ENCODE assay signal across 8 mouse cellular contexts in genomic region chr5:146940219-146940618, GRCm38 (mm10). TPM values are rescaled to one million over a fixed set of nuclear protein-coding genes. Genes with fewer than 3 reads are reported as not detected.
DNase-seq lines count a peak whose midpoint lies in the region; ATAC-seq and TF ChIP-seq lines count a peak whose summit lies in the region.

No protein-coding gene starts in this region.

- no peaks in the 10 kb centered on the region for H3K9me3 ChIP-seq in hindbrain, embryonic 13.5 days
- peaks cover 6% of the 10 kb centered on the region; the same call in 1 of the 2 replicates for H3K9me3 ChIP-seq in hindbrain, embryonic 12.5 days (replicated peaks)
- H3K9me3 ChIP-seq in midbrain, postnatal 0 days (ENCODE audit: low read length): no peaks in the 10 kb centered on the region

- DNase-seq in thymus, postnatal 0 days (ENCODE audit: low spot score): peak; percentile 42
- DNase-seq in thymus, postnatal 4 days: no peak
- DNase-seq in midbrain, postnatal 0 days (ENCODE audit: low spot score): peak; percentile 72
- DNase-seq in urinary bladder, adult 2 months (ENCODE audit: low spot score): no peak
- no peak for DNase-seq in spleen, postnatal 4 days (ENCODE audit: low spot score in 2 of 2)

- no peak overlapping the region for H3K4me3 ChIP-seq in hindbrain, embryonic 13.5 days
- no peak overlapping the region for H3K4me3 ChIP-seq in hindbrain, embryonic 12.5 days
- no peak overlapping the region for H3K4me3 ChIP-seq in midbrain, postnatal 0 days (ENCODE audit: low read depth, low read length)

- H3K4me1 ChIP-seq in hindbrain, embryonic 13.5 days (replicated peaks): no peaks in the 10 kb centered on the region
- no peaks in the 10 kb centered on the region for H3K4me1 ChIP-seq in hindbrain, embryonic 12.5 days
- no peaks in the 10 kb centered on the region for H3K4me1 ChIP-seq in midbrain, postnatal 0 days (ENCODE audit: insufficient read depth, low read length)

- TF ChIP-seq CTCF in midbrain, postnatal 0 days (IDR thresholded peaks at IDR 0.05): peak; percentile 89

- H3K27ac ChIP-seq in hindbrain, embryonic 13.5 days: no peak overlapping the region
- H3K27ac ChIP-seq in hindbrain, embryonic 12.5 days: no peak overlapping the region
- H3K27ac ChIP-seq in midbrain, postnatal 0 days (ENCODE audit: low read depth, low read length): no peak overlapping the region

- H3K27me3 ChIP-seq in hindbrain, embryonic 13.5 days: peaks cover 8% of the 10 kb centered on the region; the same call in 1 of the 2 replicates
- H3K27me3 ChIP-seq in hindbrain, embryonic 12.5 days: no peaks in the 10 kb centered on the region; the same call in 1 of the 2 replicates
- no peaks in the 10 kb centered on the region for H3K27me3 ChIP-seq in midbrain, postnatal 0 days (ENCODE audit: insufficient read depth, low read length)

- no peak overlapping the region for H3K9ac ChIP-seq in hindbrain, embryonic 13.5 days
- no peak overlapping the region for H3K9ac ChIP-seq in hindbrain, embryonic 12.5 days
- H3K9ac ChIP-seq in midbrain, postnatal 0 days (replicated peaks; ENCODE audit: low read length, poor library complexity, severe bottlenecking): no peak overlapping the region

- 0 out of 2 replicates have a peak, but pooled peaks have one; percentile 9 for ATAC-seq in hindbrain, embryonic 13.5 days (ENCODE audit: low FRiP score)
- no peak for ATAC-seq in hindbrain, embryonic 12.5 days (ENCODE audit: low FRiP score)
- 0 out of 2 replicates have a peak, but pooled peaks have one; percentile 50 for ATAC-seq in erythroid progenitor cell, adult 5-6 weeks (replicated peaks; ENCODE audit: low FRiP score, poor library complexity, severe bottlenecking)
- ATAC-seq in midbrain, postnatal 0 days (ENCODE audit: low FRiP score): no peak

- WGBS in hindbrain, embryonic 13.5 days: 22% methylated on average over 7 of the region's 7 CpGs
- 22% methylated on average over 7 of the region's 7 CpGs for WGBS in hindbrain, embryonic 12.5 days
- WGBS in midbrain, postnatal 0 days: 18% methylated on average over 7 of the region's 7 CpGs

- no peaks in the 10 kb centered on the region for H3K36me3 ChIP-seq in hindbrain, embryonic 13.5 days
- H3K36me3 ChIP-seq in hindbrain, embryonic 12.5 days: no peaks in the 10 kb centered on the region
- H3K36me3 ChIP-seq in midbrain, postnatal 0 days (ENCODE audit: insufficient read depth, low read length): no peaks in the 10 kb centered on the region

- no peak overlapping the region for H3K4me2 ChIP-seq in hindbrain, embryonic 13.5 days
- H3K4me2 ChIP-seq in hindbrain, embryonic 12.5 days (replicated peaks): no peak overlapping the region
- H3K4me2 ChIP-seq in midbrain, postnatal 0 days (ENCODE audit: low read depth, low read length, poor library complexity, severe bottlenecking): no peak overlapping the region

RNA-seq across cellular contexts. Expression of gene Gtf3a, which starts 8.2 kb away (rescaled TPM):
- polyA plus RNA-seq in hindbrain, embryonic 13.5 days (2015; fragmentation: Nextera tagmentation; extraction: Ambion mirVana): 99.5 and 102 TPM in 2 replicates
- polyA plus RNA-seq in hindbrain, embryonic 12.5 days (2016; fragmentation: Nextera tagmentation; extraction: Ambion mirVana): 89.1 and 97.1 TPM in 2 replicates
- polyA plus RNA-seq in thymus, postnatal 0 days (2015; fragmentation: Nextera tagmentation; extraction: Ambion mirVana): 150 and 156 TPM in 2 replicates
- total RNA-seq in erythroid progenitor cell, adult 5-6 weeks (2015; ENCODE audit: low replicate concordance): 20.9 and 21.0 TPM in 2 replicates
- 15.3 and 19.6 TPM in 2 replicates for total RNA-seq in erythroid progenitor cell, adult 5-6 weeks (2017; ENCODE audit: low replicate concordance)
- 61.3 and 64.8 TPM in 2 replicates for total RNA-seq in midbrain, postnatal 0 days (2014; rRNA removed)
- polyA plus RNA-seq in midbrain, postnatal 0 days (2015; fragmentation: Nextera tagmentation; extraction: Ambion mirVana): 102 and 104 TPM in 2 replicates
- polyA plus RNA-seq in urinary bladder, adult 2 months (2012; rRNA removed): 55.9 and 60.5 TPM in 2 replicates

RNA-seq across cellular contexts. Expression of gene Mtif3, which starts 23.4 kb away (rescaled TPM):
- 24.7 and 26.5 TPM in 2 replicates for polyA plus RNA-seq in hindbrain, embryonic 13.5 days (2015; fragmentation: Nextera tagmentation; extraction: Ambion mirVana)
- 23.5 and 24.6 TPM in 2 replicates for polyA plus RNA-seq in hindbrain, embryonic 12.5 days (2016; fragmentation: Nextera tagmentation; extraction: Ambion mirVana)
- 28.4 and 31.3 TPM in 2 replicates for polyA plus RNA-seq in thymus, postnatal 0 days (2015; fragmentation: Nextera tagmentation; extraction: Ambion mirVana)
- total RNA-seq in erythroid progenitor cell, adult 5-6 weeks (2015; ENCODE audit: low replicate concordance): 1.3 and 23.1 TPM in 2 replicates
- 3.2 and 6.2 TPM in 2 replicates for total RNA-seq in erythroid progenitor cell, adult 5-6 weeks (2017; ENCODE audit: low replicate concordance)
- 15.8 and 25.8 TPM in 2 replicates for total RNA-seq in midbrain, postnatal 0 days (2014; rRNA removed)
- polyA plus RNA-seq in midbrain, postnatal 0 days (2015; fragmentation: Nextera tagmentation; extraction: Ambion mirVana): 17.1 and 20.5 TPM in 2 replicates
- 20.7 and 22.0 TPM in 2 replicates for polyA plus RNA-seq in urinary bladder, adult 2 months (2012; rRNA removed)

Comparison
In these comparisons a context has a peak if more than half of its experiments do, and no peak if none do; other contexts are left out.
1. ATAC-seq: peak in hindbrain, embryonic 13.5 days (single experiment) and erythroid progenitor cell, adult 5-6 weeks (single experiment); none in hindbrain, embryonic 12.5 days (single experiment) and midbrain, postnatal 0 days (single experiment).
2. DNase-seq: peak in thymus, postnatal 0 days (single experiment) and midbrain, postnatal 0 days (single experiment); none in thymus, postnatal 4 days (single experiment), urinary bladder, adult 2 months (single experiment) and spleen, postnatal 4 days (0 of 2).